Mouse (Mus musculus) hindbrain, embryonic 11.5 days (tissue): ENCODE measurements at regions not wholly inside any gene's neighbourhood (a gene's known extent, or its start where the extent isn't known, plus 50 kb on each side); places are given as distances from the start of the nearest gene placed in this dataset.

ENCODE experiments used
- ATAC-seq: fragments of 200-750 bp; cut with Nextera tagmentation; 2 replicates; pipeline ENCODE4 v1.8.0; 2017; ENCODE audit warnings: mild to moderate bottlenecking, moderate TSS enrichment, moderate library complexity; ENCODE audit not compliant: low FRiP score
- DNase-seq: peaks from one replicate; pipeline ENCODE4 v3.0.0-alpha.2; 2015; ENCODE audit warnings: low spot score
- H3K27ac ChIP-seq: fragments of 300-500 bp; sonication (generic); 2 replicates; pipeline ENCODE4 v1.5.1; 2014; ENCODE audit warnings: mild to moderate bottlenecking, low read depth, low read length
- H3K27me3 ChIP-seq: fragments of 300-500 bp; sonication (generic); 2 replicates; pipeline ENCODE4 v1.6.1; 2014; ENCODE audit warnings: mild to moderate bottlenecking, low read length, moderate library complexity, mixed read lengths; ENCODE audit not compliant: control insufficient read depth, insufficient read depth
- H3K36me3 ChIP-seq: fragments of 300-500 bp; sonication (generic); 2 replicates; pipeline ENCODE4 v1.6.1; 2014; ENCODE audit warnings: mild to moderate bottlenecking, low read length, moderate library complexity, mixed read lengths; ENCODE audit not compliant: control insufficient read depth, insufficient read depth
- H3K4me1 ChIP-seq: fragments of 300-500 bp; sonication (generic); replicated peaks from 2 replicates; pipeline ENCODE4 v1.6.1; 2014; ENCODE audit warnings: low read length, mixed read lengths; ENCODE audit not compliant: control insufficient read depth, insufficient read depth
- H3K4me2 ChIP-seq: fragments of 300-500 bp; sonication (generic); replicated peaks from 2 replicates; pipeline ENCODE4 v1.6.1; 2014; ENCODE audit warnings: mild to moderate bottlenecking, low read depth, low read length
- H3K4me3 ChIP-seq: fragments of 300-500 bp; sonication (generic); 2 replicates; pipeline ENCODE4 v1.5.1; 2014; ENCODE audit warnings: low read depth, low read length
- H3K9ac ChIP-seq: fragments of 300-500 bp; sonication (generic); 2 replicates; pipeline ENCODE4 v1.6.1; 2014; ENCODE audit warnings: low read depth, low read length
- H3K9me3 ChIP-seq: fragments of 300-500 bp; sonication (generic); 2 replicates; pipeline ENCODE4 v1.6.1; 2016; ENCODE audit warnings: low read length; ENCODE audit not compliant: control insufficient read depth
- WGBS: fragments of 180-500 bp; shearing (Covaris S2); extraction: QIAGEN DNeasy Blood & Tissue Kit; methylation state at CpG from one replicate; pipeline ENCODE4 v1.1.7; 2014; 5-methylcytosine and 5-hydroxymethylcytosine counted together

- no peak overlapping the region for H3K4me2 ChIP-seq
- no peak overlapping the region for H3K4me3 ChIP-seq
- no peaks in the 10 kb centered on the region for H3K27me3 ChIP-seq
- 68% methylated on average over 15 of the region's 15 CpGs for WGBS
- H3K9me3 ChIP-seq: no peaks in the 10 kb centered on the region
- ATAC-seq (no peak), DNase-seq (no peak)
- H3K9ac ChIP-seq: no peak overlapping the region
- no peak overlapping the region for H3K27ac ChIP-seq
- peaks cover 11% of the 10 kb centered on the region for H3K4me1 ChIP-seq
- H3K36me3 ChIP-seq: no peaks in the 10 kb centered on the region
These were observed 52.0 kb upstream of the Nkx1-1 start for GRCm38 (mm10) chr5:33485765-33486164.
